Mouse (Mus musculus): ENCODE measurements around the gene Crhr2. TPM values are rescaled to one million over a fixed set of nuclear protein-coding genes. Genes with fewer than 3 reads are reported as not detected.

Crhr2 gene
- total and polyA plus RNA-seq, 2 experiments from 2014 or later: 2.0 to 3.0 TPM

GRCm38 (mm10) chr6:55117325-55118109, 15.3 kb downstream of the Crhr2 start:
- no peaks in the 10 kb centered on the region for H3K36me3 ChIP-seq (ENCODE audit: insufficient read depth, low read length)
- peak overlapping the region; percentile 53 for H3K9ac ChIP-seq (replicated peaks; ENCODE audit: low read length, poor library complexity, severe bottlenecking)
- peaks cover 29% of the 10 kb centered on the region for H3K27me3 ChIP-seq (ENCODE audit: insufficient read depth, low read length)
- H3K9me3 ChIP-seq (ENCODE audit: low read length): no peaks in the 10 kb centered on the region
- 0 out of 2 replicates have a peak, but pooled peaks have one; percentile 9 for TF ChIP-seq CTCF (IDR thresholded peaks at IDR 0.05)
- H3K4me3 ChIP-seq (ENCODE audit: low read depth, low read length): peak overlapping the region; percentile 53
- ATAC-seq (ENCODE audit: low FRiP score) (peak; percentile 56; the same call in 1 of the 2 replicates), DNase-seq (ENCODE audit: low spot score) (peak; percentile 5)
- WGBS: under 1% methylated on average over 66 of the region's 68 CpGs
- peaks cover 7% of the 10 kb centered on the region for H3K4me1 ChIP-seq (ENCODE audit: insufficient read depth, low read length)
- no peak overlapping the region for H3K27ac ChIP-seq (ENCODE audit: low read depth, low read length)
- peak overlapping the region; percentile 68 for H3K4me2 ChIP-seq (ENCODE audit: low read depth, low read length, poor library complexity, severe bottlenecking)

GRCm38 (mm10) chr6:55108358-55108757, 24.5 kb downstream of the Crhr2 start:
- 26% methylated on average over 7 of the region's 7 CpGs for WGBS
- Histone ChIP-seq H3K9ac (replicated peaks; ENCODE audit: low read length, poor library complexity, severe bottlenecking) (no peak overlapping the region), H3K4me3 (ENCODE audit: low read depth, low read length) (no peak overlapping the region), H3K36me3 (ENCODE audit: insufficient read depth, low read length) (no peaks in the 10 kb centered on the region), H3K27ac (ENCODE audit: low read depth, low read length) (no peak overlapping the region), H3K4me2 (ENCODE audit: low read depth, low read length, poor library complexity, severe bottlenecking) (no peak overlapping the region), H3K4me1 (ENCODE audit: insufficient read depth, low read length) (no peaks in the 10 kb centered on the region), H3K27me3 (ENCODE audit: insufficient read depth, low read length) (no peaks in the 10 kb centered on the region), H3K9me3 (ENCODE audit: low read length) (no peaks in the 10 kb centered on the region)
- ATAC-seq (ENCODE audit: low FRiP score): no peak
- DNase-seq (ENCODE audit: low spot score): peak; percentile 37
- TF ChIP-seq CTCF (IDR thresholded peaks at IDR 0.05): no peak

- Histone ChIP-seq H3K4me1 (ENCODE audit: insufficient read depth, low read length) (no peaks in the 10 kb centered on the region), H3K9me3 (ENCODE audit: low read length) (no peaks in the 10 kb centered on the region), H3K4me2 (ENCODE audit: low read depth, low read length, poor library complexity, severe bottlenecking) (no peak overlapping the region), H3K36me3 (ENCODE audit: insufficient read depth, low read length) (no peaks in the 10 kb centered on the region), H3K27ac (ENCODE audit: low read depth, low read length) (no peak overlapping the region), H3K9ac (replicated peaks; ENCODE audit: low read length, poor library complexity, severe bottlenecking) (no peak overlapping the region), H3K4me3 (ENCODE audit: low read depth, low read length) (no peak overlapping the region), H3K27me3 (ENCODE audit: insufficient read depth, low read length) (no peaks in the 10 kb centered on the region)
- DNase-seq (ENCODE audit: low spot score): no peak
- TF ChIP-seq CTCF (IDR thresholded peaks at IDR 0.05): no peak
- no peak for ATAC-seq (ENCODE audit: low FRiP score)
- WGBS: 83% methylated on average over 5 of the region's 5 CpGs
These were observed 34.2 kb downstream of the Crhr2 start for GRCm38 (mm10) chr6:55098603-55099002.

GRCm38 (mm10) chr6:55098030-55098429, 34.8 kb downstream of the Crhr2 start:
- Histone ChIP-seq H3K9me3 (ENCODE audit: low read length) (no peaks in the 10 kb centered on the region), H3K4me3 (ENCODE audit: low read depth, low read length) (no peak overlapping the region), H3K9ac (replicated peaks; ENCODE audit: low read length, poor library complexity, severe bottlenecking) (no peak overlapping the region), H3K36me3 (ENCODE audit: insufficient read depth, low read length) (no peaks in the 10 kb centered on the region), H3K27me3 (ENCODE audit: insufficient read depth, low read length) (no peaks in the 10 kb centered on the region), H3K4me2 (ENCODE audit: low read depth, low read length, poor library complexity, severe bottlenecking) (no peak overlapping the region), H3K27ac (ENCODE audit: low read depth, low read length) (no peak overlapping the region), H3K4me1 (ENCODE audit: insufficient read depth, low read length) (no peaks in the 10 kb centered on the region)
- ATAC-seq (ENCODE audit: low FRiP score) (0 out of 2 replicates have a peak, but pooled peaks have one; percentile 14), DNase-seq (ENCODE audit: low spot score) (peak; percentile 41)
- no peak for TF ChIP-seq CTCF (IDR thresholded peaks at IDR 0.05)
- 65% methylated on average over 5 of the region's 5 CpGs for WGBS

GRCm38 (mm10) chr6:55093431-55094146, 39.2 kb downstream of the Crhr2 start:
- TF ChIP-seq CTCF (IDR thresholded peaks at IDR 0.05): no peak
- Histone ChIP-seq H3K27me3 (ENCODE audit: insufficient read depth, low read length) (no peaks in the 10 kb centered on the region), H3K9ac (replicated peaks; ENCODE audit: low read length, poor library complexity, severe bottlenecking) (no peak overlapping the region), H3K36me3 (ENCODE audit: insufficient read depth, low read length) (no peaks in the 10 kb centered on the region), H3K4me2 (ENCODE audit: low read depth, low read length, poor library complexity, severe bottlenecking) (no peak overlapping the region), H3K4me1 (ENCODE audit: insufficient read depth, low read length) (no peaks in the 10 kb centered on the region), H3K9me3 (ENCODE audit: low read length) (no peaks in the 10 kb centered on the region), H3K4me3 (ENCODE audit: low read depth, low read length) (no peak overlapping the region), H3K27ac (ENCODE audit: low read depth, low read length) (no peak overlapping the region)
- 90% methylated on average over 6 of the region's 6 CpGs for WGBS
- no peak for ATAC-seq (ENCODE audit: low FRiP score)
- DNase-seq (ENCODE audit: low spot score): peak; percentile 17

GRCm38 (mm10) chr6:55091396-55091795, 41.4 kb downstream of the Crhr2 start:
- Histone ChIP-seq H3K9me3 (ENCODE audit: low read length) (no peaks in the 10 kb centered on the region), H3K4me2 (ENCODE audit: low read depth, low read length, poor library complexity, severe bottlenecking) (no peak overlapping the region), H3K36me3 (ENCODE audit: insufficient read depth, low read length) (no peaks in the 10 kb centered on the region), H3K27ac (ENCODE audit: low read depth, low read length) (no peak overlapping the region), H3K9ac (replicated peaks; ENCODE audit: low read length, poor library complexity, severe bottlenecking) (no peak overlapping the region), H3K27me3 (ENCODE audit: insufficient read depth, low read length) (no peaks in the 10 kb centered on the region), H3K4me3 (ENCODE audit: low read depth, low read length) (no peak overlapping the region), H3K4me1 (ENCODE audit: insufficient read depth, low read length) (no peaks in the 10 kb centered on the region)
- TF ChIP-seq CTCF (IDR thresholded peaks at IDR 0.05): no peak
- ATAC-seq (ENCODE audit: low FRiP score) (no peak), DNase-seq (ENCODE audit: low spot score) (no peak)
- 96% methylated on average over 9 of the region's 9 CpGs for WGBS
